Mouse (Mus musculus) brain, embryonic 18.5 days (tissue): ENCODE results near the gene Slc29a3.

Source experiments
- DNase-seq: peaks from one replicate; pipeline ENCODE4 v3.0.0-alpha.2; 2012; ENCODE audit warnings: low read depth, low spot score

The Slc29a3 gene

GRCm38 (mm10) chr10:60677319-60677718 is 75.3 kb downstream of the Slc29a3 start:
- DNase-seq, result no peak

- DNase-seq, result no peak
Measured at GRCm38 (mm10) chr10:60670166-60670565, 82.4 kb downstream of the Slc29a3 start.

- DNase-seq, result no peak
Measured at GRCm38 (mm10) chr10:60668591-60668990, 84.0 kb downstream of the Slc29a3 start.
